Mouse (Mus musculus): Measurements from ENCODE around the gene Gm49396. TPM values are rescaled to one million over a fixed set of nuclear protein-coding genes. Genes with fewer than 3 reads are reported as not detected.
A peak's percentile ranks its signal among the peaks of the same experiment; 100 is the strongest.

The Gm49396 gene
- 10 to 100 TPM; 45.7 to 85.3 (median 82.8) TPM for polyA plus RNA-seq (2017; shearing (Covaris generic))

GRCm38 (mm10) chr7:30563117-30563905 lies at the start of gene Gm49396, which contains the start of the genes U2af1l4 and Psenen:
Gene Gm49396 (plus strand): TSS chr7:30563344.
Gene U2af1l4 (plus strand): TSS chr7:30563301.
Gene Psenen (minus strand): TSS chr7:30563627.
- peak; percentile 69 for ATAC-seq

- ATAC-seq = no peak
Observed at GRCm38 (mm10) chr7:30515003-30515760, 48.0 kb upstream of the Gm49396 start.

GRCm38 (mm10) chr7:30518325-30518724 lies 44.8 kb upstream of the Gm49396 start:
- no peak for ATAC-seq

GRCm38 (mm10) chr7:30520396-30520795 lies 42.7 kb upstream of the Gm49396 start:
- no peak for ATAC-seq

GRCm38 (mm10) chr7:30520856-30521255 lies 42.3 kb upstream of the Gm49396 start:
- no peak for ATAC-seq

GRCm38 (mm10) chr7:30522871-30523270 lies 40.3 kb upstream of the Gm49396 start:
- ATAC-seq = no peak

- no peak for ATAC-seq
Observed at GRCm38 (mm10) chr7:30524487-30524886, 38.7 kb upstream of the Gm49396 start.

- no peak for ATAC-seq
Observed at GRCm38 (mm10) chr7:30525954-30526353, 37.2 kb upstream of the Gm49396 start.

- no peak for ATAC-seq
Observed at GRCm38 (mm10) chr7:30526399-30526798, 36.7 kb upstream of the Gm49396 start.

GRCm38 (mm10) chr7:30526981-30527380 lies 36.2 kb upstream of the Gm49396 start:
- no peak for ATAC-seq

GRCm38 (mm10) chr7:30531291-30531815 lies 31.8 kb upstream of the Gm49396 start:
- no peak for ATAC-seq

- ATAC-seq = no peak
Observed at GRCm38 (mm10) chr7:30532931-30533330, 30.2 kb upstream of the Gm49396 start.

GRCm38 (mm10) chr7:30533941-30534632 lies 29.1 kb upstream of the Gm49396 start:
- ATAC-seq = no peak

GRCm38 (mm10) chr7:30534633-30535577 lies 28.2 kb upstream of the Gm49396 start, which contains the start of gene Arhgap33:
Gene Arhgap33 (minus strand): TSS chr7:30535060.
- peak; percentile 95 for ATAC-seq

GRCm38 (mm10) chr7:30540572-30540971 lies 22.6 kb upstream of the Gm49396 start:
- ATAC-seq = no peak

- ATAC-seq = no peak
Observed at GRCm38 (mm10) chr7:30544327-30544726, 18.8 kb upstream of the Gm49396 start.

GRCm38 (mm10) chr7:30549880-30550279 lies 13.3 kb upstream of the Gm49396 start:
- no peak for ATAC-seq

GRCm38 (mm10) chr7:30550603-30551002 lies 12.5 kb upstream of the Gm49396 start:
- no peak for ATAC-seq

GRCm38 (mm10) chr7:30551445-30552101 lies 11.6 kb upstream of the Gm49396 start:
- peak; percentile 64 for ATAC-seq

GRCm38 (mm10) chr7:30552102-30553020 lies 10.8 kb upstream of the Gm49396 start, which contains the start of the genes Hspb6 and Proser3:
Gene Hspb6 (plus strand): TSS chr7:30552178.
Gene Proser3 (minus strand): TSS chr7:30552299.
- ATAC-seq = peak; percentile 93
